Mouse (Mus musculus) cerebral cortex, adult 2 months (tissue): ENCODE measurements around the gene Tex47.

Experiments
- WGBS: fragments of 180-500 bp; shearing (Covaris S2); methylation state at CpG from one replicate; pipeline ENCODE4 v1.1.7; 2018; 5-methylcytosine and 5-hydroxymethylcytosine counted together

The Tex47 gene

DNA sequence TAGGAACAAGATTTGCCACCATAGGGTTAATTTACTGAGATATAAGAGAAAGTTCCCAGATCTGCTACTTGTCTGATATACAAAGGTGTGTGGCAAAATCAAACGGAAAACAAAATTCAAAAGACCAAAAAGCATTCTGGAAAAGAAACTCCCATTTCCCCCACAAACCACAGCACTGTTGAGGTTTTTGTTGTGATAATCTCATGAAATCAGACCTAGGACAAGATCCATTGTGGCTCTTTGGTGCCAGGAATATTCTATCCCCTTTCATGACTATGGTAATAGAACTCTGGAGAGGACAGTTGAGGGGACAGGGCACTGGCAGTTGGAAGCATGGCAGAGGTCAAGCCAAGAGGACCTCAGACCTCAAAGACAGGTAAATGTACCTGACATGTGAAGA is at the start of gene Tex47:
Gene Tex47 (plus strand): TSS at position 301 of the 400 bp plus-strand sequence.
- WGBS: 79% methylated on average over 1 of the region's 1 CpGs

DNA sequence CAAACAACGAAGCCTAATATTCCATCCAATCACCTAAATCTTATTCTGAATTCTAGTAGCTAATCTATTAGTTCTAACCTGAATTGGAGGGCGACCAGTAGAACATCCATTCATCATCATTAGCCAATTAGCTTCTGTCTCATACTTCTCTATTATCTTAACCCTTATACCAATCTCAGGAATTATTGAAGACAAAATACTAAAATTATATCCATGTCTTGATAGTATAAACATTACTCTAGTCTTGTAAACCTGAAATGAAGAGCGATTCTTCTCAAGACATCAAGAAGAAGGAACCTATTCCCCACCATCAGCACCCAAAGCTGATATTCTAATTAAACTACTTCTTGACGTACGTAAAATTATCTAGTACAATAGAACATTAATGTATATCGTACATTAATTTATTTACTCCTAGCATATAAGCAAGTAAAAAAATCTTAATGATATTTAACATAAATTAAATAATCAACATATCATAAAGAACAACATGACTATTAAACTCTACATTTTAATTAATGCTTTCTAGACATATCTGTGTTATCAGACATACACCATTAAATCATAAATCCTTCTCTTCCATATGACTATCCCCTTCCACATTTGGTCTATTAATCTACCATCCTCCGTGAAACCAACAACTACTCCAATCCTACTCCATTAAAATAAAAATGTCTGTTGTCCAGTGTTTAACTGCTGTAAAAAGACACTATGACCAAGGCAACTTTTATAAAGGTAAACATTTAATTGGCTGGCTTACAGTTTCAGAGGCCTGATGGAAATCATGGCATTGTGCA is 27.1 kb upstream of the Tex47 start:
- 89% methylated on average over 7 of the region's 7 CpGs for WGBS

DNA sequence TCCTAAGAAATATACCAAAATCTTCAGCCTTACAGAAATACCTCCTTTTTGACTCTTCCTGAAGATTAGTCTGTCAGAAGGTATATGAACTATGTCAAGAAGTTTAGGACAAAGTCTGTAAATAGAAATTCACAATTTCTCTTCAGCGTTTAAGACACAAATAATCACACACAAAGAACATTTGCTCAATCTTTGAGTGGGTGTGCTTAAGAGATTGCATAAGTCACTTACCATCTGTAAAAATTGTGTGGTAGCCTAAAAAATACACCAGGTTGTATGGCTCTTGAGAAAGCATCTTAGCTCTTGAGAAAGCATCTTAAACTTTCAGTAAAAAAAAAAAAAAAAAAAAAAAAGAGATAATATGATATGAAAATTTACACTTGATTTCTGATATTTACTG is 19.6 kb upstream of the Tex47 start:
- 47% methylated on average over 1 of the region's 1 CpGs for WGBS

GRCm38 (mm10) chr5:7302969-7303368 is 950 bp upstream of the Tex47 start:
- 46% methylated on average over 1 of the region's 1 CpGs for WGBS

GRCm38 (mm10) chr5:7325594-7325993 is 21.7 kb downstream of the Tex47 start:
- 63% methylated on average over 4 of the region's 4 CpGs for WGBS

- 1% methylated on average over 50 of the region's 50 CpGs for WGBS
These were observed 40.5 kb downstream of the Tex47 start, which contains the start of gene Zfp804b for GRCm38 (mm10) chr5:7344145-7345010. Zfp804b (minus strand) TSS chr5:7344756.

DNA sequence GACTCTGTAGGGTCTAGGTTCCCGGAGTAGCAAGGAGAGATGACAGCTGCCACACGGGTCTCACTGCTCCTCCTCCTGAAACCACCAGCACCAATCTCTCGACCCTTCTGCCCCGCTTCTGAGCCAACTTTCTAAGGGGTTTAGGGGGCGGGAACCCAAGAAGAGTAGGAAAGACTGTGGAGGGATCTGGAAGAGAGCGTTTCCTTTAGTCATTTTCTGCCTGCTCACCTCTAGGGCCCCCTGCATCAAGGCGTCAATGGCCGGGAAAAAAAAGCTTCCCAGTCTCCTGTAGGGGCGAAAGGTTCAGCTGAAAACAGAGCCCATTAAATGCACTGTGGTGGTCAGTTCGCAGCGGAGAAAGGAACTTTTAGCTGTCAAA is 41.1 kb downstream of the Tex47 start:
- 3% methylated on average over 11 of the region's 11 CpGs for WGBS
